Mouse (Mus musculus) adrenal gland, adult 8-10 months (tissue): Measurements from ENCODE around the gene Telo2. TPM values are rescaled to one million over a fixed set of nuclear protein-coding genes. Genes with fewer than 3 reads are reported as not detected.

ENCODE experiments used
- total RNA-seq, 4 experiments: library from RNA; stranded (reverse); gene quantifications; 2 replicates each; pipeline ENCODE4 v1.2.4; 2022

Gene Telo2
- total RNA-seq, 4 experiments from 2014 or later: 24.0 to 40.2 (median 29.5) TPM

Other genes starting within 250 kb of the Telo2 start
- gene Igfals, start 250.0 kb downstream of the Telo2 start, total RNA-seq: 1 to 10 TPM; 2.0 to 5.8 (median 2.7) TPM
- 10 to 100 TPM; 58.9 to 66.0 (median 61.5) TPM for gene Nubp2, start 229.6 kb downstream of the Telo2 start, total RNA-seq
- 10 to 100 TPM; 31.5 to 34.0 (median 33.7) TPM for gene Spsb3, start 229.3 kb downstream of the Telo2 start, total RNA-seq
- gene Eme2, start 220.9 kb downstream of the Telo2 start, total RNA-seq: 10 to 100 TPM; 43.6 to 80.7 (median 66.3) TPM
- 100 to 1,000 TPM; 120 to 201 (median 138) TPM for gene Mrps34, start 220.9 kb downstream of the Telo2 start, total RNA-seq
- gene Nme3, start 219.5 kb downstream of the Telo2 start, total RNA-seq: 100 to 1,000 TPM in 2 of 4 experiments, 10 to 100 TPM in 2; 73.5 to 148 (median 104) TPM
- 100 to 1,000 TPM in 3 of 4 experiments, 10 to 100 TPM in 1; 96.1 to 271 (median 177) TPM for gene Mapk8ip3, start 179.0 kb downstream of the Telo2 start, total RNA-seq
- gene Jpt2, start 155.3 kb downstream of the Telo2 start, total RNA-seq: 10 to 100 TPM; 28.0 to 38.5 (median 30.7) TPM
- 10 to 100 TPM; 22.0 to 33.2 (median 25.4) TPM for gene Cramp1l, start 100.2 kb downstream of the Telo2 start, total RNA-seq
- 10 to 100 TPM; 31.7 to 45.0 (median 38.1) TPM for gene Ift140, start 99.9 kb downstream of the Telo2 start, total RNA-seq
- 10 to 100 TPM; 35.3 to 56.0 (median 52.6) TPM for gene Tmem204, start 32.4 kb downstream of the Telo2 start, total RNA-seq
- not detected for gene Ptx4, start 4.8 kb upstream of the Telo2 start, total RNA-seq
- gene Clcn7, start 17.4 kb upstream of the Telo2 start, total RNA-seq: 10 to 100 TPM; 47.4 to 77.7 (median 67.8) TPM
- under 1 TPM in 3 of 4 experiments, not detected in 1; 0.09 to 0.34 (median 0.19) TPM for gene Ccdc154, start 46.5 kb upstream of the Telo2 start, total RNA-seq
- under 1 TPM in 3 of 4 experiments, not detected in 1; 0.40 to 0.67 (median 0.42) TPM for gene Gm38655, start 59.5 kb upstream of the Telo2 start, total RNA-seq
- 10 to 100 TPM; 18.4 to 21.7 (median 20.9) TPM for gene BC003965, start 68.6 kb upstream of the Telo2 start, total RNA-seq
- 10 to 100 TPM; 18.4 to 36.4 (median 26.2) TPM for gene Unkl, start 72.4 kb upstream of the Telo2 start, total RNA-seq
- gene Gnptg, start 124.2 kb upstream of the Telo2 start, total RNA-seq: 10 to 100 TPM; 48.9 to 57.3 (median 52.2) TPM
- 10 to 100 TPM; 23.4 to 35.5 (median 30.3) TPM for gene Tsr3, start 124.2 kb upstream of the Telo2 start, total RNA-seq
- 10 to 100 TPM; 12.8 to 44.5 (median 22.1) TPM for gene Baiap3, start 140.4 kb upstream of the Telo2 start, total RNA-seq
- gene Ube2i, start 158.7 kb upstream of the Telo2 start, total RNA-seq: 100 to 1,000 TPM; 249 to 283 (median 265) TPM
- under 1 TPM in 3 of 4 experiments, not detected in 1; 0.31 to 0.56 (median 0.41) TPM for gene Prss34, start 182.4 kb upstream of the Telo2 start, total RNA-seq
- not detected for gene Prss28, start 192.7 kb upstream of the Telo2 start, total RNA-seq
- gene Prss29, start 202.7 kb upstream of the Telo2 start, total RNA-seq: not detected
- gene Tpsab1, start 229.6 kb upstream of the Telo2 start, total RNA-seq: 1 to 10 TPM in 1 of 4 experiments, under 1 TPM in 2, not detected in 1; 0.43 to 1.1 (median 0.59) TPM